Mouse (Mus musculus) spleen, postnatal 4 days (tissue): Measurements from ENCODE around the gene Iqcj.

Experiments
- DNase-seq, 2 experiments: peaks; one replicate each; pipeline ENCODE4 v3.0.0; 2022; ENCODE audit warnings: low spot score in 2 of 2

Gene Iqcj

DNA sequence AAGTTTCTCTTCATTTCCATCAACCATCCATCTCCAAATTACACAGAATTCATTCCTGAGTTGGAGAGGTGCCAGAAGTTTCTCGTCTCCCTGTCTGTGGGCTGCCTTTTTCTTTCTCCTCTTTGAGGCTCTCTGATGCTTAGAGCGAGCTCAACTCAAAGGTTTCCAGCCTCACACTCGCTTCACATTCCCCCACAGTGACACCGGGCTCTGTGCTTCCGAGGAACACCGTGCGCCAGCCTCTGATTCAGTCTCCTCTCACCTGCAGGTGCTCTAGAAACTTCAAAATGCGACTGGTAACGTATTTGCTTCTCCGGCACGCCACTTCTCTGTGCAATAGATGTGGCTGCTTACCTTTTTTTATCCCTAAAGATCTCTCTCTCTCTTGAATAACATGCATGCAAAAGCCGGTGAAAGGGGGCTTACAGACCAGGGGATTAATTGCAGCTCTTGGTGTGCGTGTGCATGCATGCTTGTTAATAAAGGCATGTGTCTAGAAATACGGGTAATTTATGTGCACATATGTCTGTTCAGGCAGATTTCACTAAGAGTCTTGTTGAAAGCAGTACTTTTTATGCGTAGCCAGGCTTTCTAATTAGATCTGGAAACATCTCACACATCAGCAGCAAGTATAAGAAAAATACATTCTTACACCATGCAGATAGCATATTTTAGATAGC, at the start of gene Iqcj, which contains the start of gene Iqschfp:
Gene Iqcj (plus strand): TSS at position 195 of the 680 bp plus-strand sequence.
Gene Iqschfp (plus strand): TSS at position 207 of the 680 bp plus-strand sequence.
- no peak for DNase-seq

GRCm38 (mm10) chr3:67852397-67852796, 39.6 kb upstream of the Iqcj start:
- no peak for DNase-seq

DNA sequence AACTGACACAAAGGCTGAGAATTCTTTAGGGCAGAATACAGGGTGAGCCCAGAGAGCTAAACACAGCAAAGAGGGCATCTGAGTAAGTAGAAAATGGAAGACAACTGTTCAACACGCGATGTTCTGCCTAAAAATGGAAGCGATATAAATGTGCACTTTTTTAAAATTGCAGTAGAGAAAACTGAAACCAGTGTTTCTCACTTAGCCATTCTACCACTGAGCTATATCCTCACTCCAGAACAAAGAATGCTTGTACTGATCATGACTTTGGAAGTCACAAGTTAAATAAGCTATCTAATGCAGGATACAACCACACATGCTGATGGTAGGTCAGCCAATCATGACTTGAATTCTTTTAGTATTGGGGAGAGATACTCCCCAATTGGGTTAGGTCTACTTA, 30.5 kb upstream of the Iqcj start:
- no peak for DNase-seq

DNA sequence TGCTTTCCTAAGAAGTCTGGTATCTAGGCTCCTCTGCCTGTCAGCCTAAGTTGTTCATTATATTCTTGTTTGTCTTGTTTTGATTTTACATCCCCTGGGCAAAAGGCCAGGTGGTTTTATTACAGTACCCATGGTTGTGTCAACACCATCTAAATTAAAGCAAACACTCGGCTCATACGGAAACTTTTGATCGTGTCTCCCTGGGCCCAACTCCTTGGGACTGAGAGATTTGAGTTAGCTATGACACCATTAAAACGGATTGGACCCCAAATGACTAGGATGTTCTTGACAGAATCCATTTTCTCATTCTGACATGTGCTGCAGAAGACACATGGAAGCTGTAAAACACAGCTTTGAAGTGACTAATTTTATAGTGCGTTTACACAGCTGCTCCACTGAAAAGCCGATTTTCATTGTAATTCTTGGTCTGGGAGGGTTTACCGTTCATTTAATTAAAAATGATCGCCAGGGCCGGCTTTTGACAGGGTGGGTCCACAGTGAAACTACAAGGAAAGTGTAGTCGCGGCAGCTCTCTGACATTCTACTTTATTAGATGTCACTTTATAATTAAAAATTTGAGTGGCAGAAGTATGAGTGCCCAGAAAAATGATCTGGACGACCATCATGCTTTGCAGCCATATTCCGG, 24.5 kb upstream of the Iqcj start:
- DNase-seq, result no peak

- DNase-seq, result no peak
These were observed 22.6 kb upstream of the Iqcj start for GRCm38 (mm10) chr3:67869424-67869823.

DNA sequence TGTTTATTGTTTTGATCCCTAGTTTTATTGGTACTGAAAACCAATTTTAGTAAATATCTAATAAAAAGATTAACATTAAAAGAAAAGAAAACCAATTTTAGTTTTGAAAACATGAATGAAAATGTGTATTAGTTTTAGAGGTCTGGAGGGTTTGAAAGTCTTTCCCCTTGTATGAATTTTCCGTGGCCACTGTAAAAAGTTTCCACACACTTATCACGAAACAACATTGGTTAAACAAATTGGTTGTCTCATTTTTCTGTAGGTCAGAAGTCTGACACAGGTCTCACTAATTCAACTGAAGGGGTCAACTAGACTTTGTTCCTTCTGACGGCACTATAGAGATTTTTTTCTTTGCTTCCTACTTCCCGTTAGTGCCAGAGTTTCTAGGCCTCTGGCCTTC, 14.8 kb upstream of the Iqcj start:
- DNase-seq, result no peak

DNA sequence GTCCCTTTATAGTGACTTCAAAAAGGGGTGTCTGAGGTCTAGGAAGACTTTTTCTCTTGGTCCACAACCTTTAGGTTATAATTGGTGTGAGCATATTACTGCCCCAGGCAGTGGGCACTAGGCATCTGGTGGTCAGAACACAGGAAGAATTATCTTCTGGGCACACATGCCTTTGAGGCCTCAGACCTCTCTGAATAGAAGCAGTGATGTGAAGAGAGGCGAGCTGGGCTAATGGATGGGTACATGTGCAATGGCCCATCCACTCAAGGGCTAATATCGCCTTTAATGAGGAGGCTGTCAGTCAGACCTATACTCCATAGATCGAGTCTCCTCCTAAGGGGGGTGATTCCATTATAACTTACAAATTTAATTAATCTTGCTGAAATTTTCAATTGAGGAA, 7.7 kb upstream of the Iqcj start:
- no peak for DNase-seq

GRCm38 (mm10) chr3:67886176-67886575, 5.8 kb upstream of the Iqcj start:
- DNase-seq, result no peak

DNA sequence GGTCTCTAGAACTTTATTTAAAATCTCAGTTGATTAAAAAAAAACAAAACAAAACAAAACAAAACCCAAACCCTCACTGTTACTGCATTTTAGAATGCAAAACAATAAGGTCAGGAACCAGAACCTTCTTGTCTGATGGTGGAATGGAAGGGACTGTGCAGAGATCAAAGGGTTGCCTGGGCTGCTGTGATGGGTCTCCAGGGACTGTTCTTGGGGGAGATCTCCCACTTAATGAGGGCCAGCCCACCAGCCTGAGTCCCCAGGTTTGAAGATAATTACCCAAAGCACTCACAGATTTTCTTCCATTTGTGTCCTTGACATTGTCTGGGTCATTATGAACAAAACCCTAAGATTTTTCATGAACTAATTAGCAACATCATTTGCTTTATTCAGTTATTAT, 4.8 kb upstream of the Iqcj start:
- no peak for DNase-seq

GRCm38 (mm10) chr3:67892768-67893167, 748 bp downstream of the Iqcj start:
- no peak for DNase-seq

GRCm38 (mm10) chr3:67902517-67902916, 10.5 kb downstream of the Iqcj start:
- no peak for DNase-seq

DNA sequence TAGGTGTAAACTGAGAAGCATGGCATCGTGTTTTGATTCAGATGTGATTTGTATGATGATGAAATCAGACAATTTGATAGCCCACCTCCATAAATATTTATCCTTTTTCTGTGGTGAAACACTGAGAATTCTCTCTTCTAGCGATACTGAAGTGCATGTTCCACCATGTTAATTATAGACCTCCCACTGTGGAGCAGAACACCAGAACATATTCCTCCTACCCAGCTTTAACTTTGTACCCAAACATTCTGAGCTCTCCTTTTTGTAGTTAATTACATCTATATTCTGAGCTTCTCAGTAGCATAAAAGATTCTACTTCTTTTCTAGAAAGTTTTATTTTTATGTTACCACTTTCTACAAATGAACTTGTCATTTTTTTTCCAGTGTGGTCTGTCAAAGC, 16.6 kb downstream of the Iqcj start:
- no peak for DNase-seq

GRCm38 (mm10) chr3:67918098-67918497, 26.1 kb downstream of the Iqcj start:
- no peak for DNase-seq

GRCm38 (mm10) chr3:67918634-67919259, 26.7 kb downstream of the Iqcj start:
- DNase-seq, result no peak

GRCm38 (mm10) chr3:67923095-67923494, 31.1 kb downstream of the Iqcj start:
- no peak for DNase-seq

GRCm38 (mm10) chr3:67925453-67925852, 33.4 kb downstream of the Iqcj start:
- DNase-seq, result no peak

- DNase-seq, result no peak
These were observed 38.6 kb downstream of the Iqcj start for GRCm38 (mm10) chr3:67930424-67931133.

DNA sequence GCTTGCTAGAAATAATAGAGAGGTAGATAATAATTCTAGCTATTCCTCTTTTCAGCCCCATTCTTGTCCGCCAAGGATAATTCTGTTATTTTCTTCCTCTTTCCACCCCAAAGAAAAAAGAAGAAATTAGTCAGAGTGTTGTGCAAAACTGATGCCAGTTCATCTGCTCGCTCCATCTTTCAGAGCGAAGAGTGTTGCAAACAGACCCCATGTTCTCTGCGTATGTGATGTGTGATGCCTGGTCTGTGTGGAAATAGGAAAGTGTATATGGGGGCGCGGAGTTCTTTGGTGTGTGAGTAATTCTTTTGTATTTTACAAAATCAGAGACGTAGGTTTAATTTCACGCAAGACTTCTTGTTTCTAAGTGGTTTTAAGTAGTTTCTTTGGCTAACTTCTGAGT, 39.2 kb downstream of the Iqcj start:
- DNase-seq, result no peak

- DNase-seq, result no peak
These were observed 39.9 kb downstream of the Iqcj start for GRCm38 (mm10) chr3:67931914-67932313.

- no peak for DNase-seq
These were observed 43.8 kb downstream of the Iqcj start for GRCm38 (mm10) chr3:67935829-67936228.

DNA sequence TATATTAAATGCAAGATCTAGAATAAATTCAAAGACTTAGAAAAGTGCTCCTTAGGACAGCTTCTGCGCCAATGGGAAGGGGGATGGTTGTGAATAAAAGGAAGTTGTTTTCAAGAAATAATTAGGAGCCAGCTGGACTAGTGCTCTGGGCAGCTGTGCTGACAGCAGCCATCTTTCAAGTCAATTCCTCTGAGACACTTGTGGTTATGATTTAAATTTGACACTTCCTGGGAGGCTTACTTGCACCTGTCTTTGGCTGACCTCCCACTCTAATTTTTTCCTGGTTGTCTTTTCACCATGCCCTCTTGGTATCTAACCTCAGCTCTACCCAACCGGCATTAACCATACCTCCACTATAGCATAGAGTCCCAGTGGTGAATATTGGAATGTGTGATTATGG, 55.0 kb downstream of the Iqcj start:
- no peak for DNase-seq

GRCm38 (mm10) chr3:67952517-67952940, 60.5 kb downstream of the Iqcj start:
- DNase-seq, result no peak
